Mouse (Mus musculus): ENCODE results near the gene Serpinb6d.

Gene Serpinb6d

GRCm38 (mm10) chr13:33661105-33661504, at the start of gene Serpinb6d:
Gene Serpinb6d, plus strand, starts transcription at chr13:33661405.
- in situ Hi-C loops (cut with MboI, MseI), result no loop called here

GRCm38 (mm10) chr13:33622921-33623320, 38.3 kb upstream of the Serpinb6d start:
- in situ Hi-C loops (cut with MboI, MseI), result no loop called here

- in situ Hi-C loops (cut with MboI, MseI), result no loop called here
Measured at GRCm38 (mm10) chr13:33642540-33642939, 18.7 kb upstream of the Serpinb6d start.

- in situ Hi-C loops (cut with MboI, MseI), result no loop called here
Measured at GRCm38 (mm10) chr13:33662550-33662949, 1.3 kb downstream of the Serpinb6d start.

- in situ Hi-C loops (cut with MboI, MseI), result no loop called here
Measured at GRCm38 (mm10) chr13:33720296-33720695, 59.1 kb downstream of the Serpinb6d start.

Measured in T-helper 17 cell (primary cell).